Mouse (Mus musculus): Measurements from ENCODE around the gene Ugt1a10. TPM values are rescaled to one million over a fixed set of nuclear protein-coding genes. Genes with fewer than 3 reads are reported as not detected.
A peak's percentile ranks its signal among the peaks of the same experiment; 100 is the strongest.
"Not testable (repeated sequence)": the region's sequence is repeated elsewhere in the genome, so short reads cannot be mapped to it uniquely, and the experiment has no call there.

Ugt1a10 gene
- polyA plus RNA-seq, 1 experiment, result not detected

DNA sequence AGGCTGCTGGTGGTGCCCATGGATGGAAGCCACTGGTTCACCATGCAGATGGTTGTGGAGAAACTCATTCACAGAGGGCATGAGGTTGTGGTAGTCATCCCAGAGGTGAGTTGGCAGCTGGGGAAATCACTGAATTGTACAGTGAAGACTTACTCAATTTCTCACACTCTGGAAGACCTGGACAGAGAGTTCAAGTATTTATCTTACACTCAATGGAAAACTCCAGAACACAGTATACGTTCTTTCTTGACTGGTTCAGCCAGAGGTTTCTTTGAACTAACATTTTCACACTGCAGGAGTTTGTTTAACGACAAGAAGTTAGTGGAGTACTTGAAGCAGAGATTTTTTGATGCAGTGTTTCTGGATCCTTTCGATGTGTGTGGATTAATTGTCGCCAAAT is 15.7 kb downstream of the Ugt1a10 start:
- no peak overlapping the region for H3K27ac ChIP-seq (replicated peaks; ENCODE audit: low read depth, low read length)
- no peak overlapping the region for H3K4me3 ChIP-seq (ENCODE audit: insufficient read depth, low read depth, low read length)
- peaks cover 2% of the 10 kb centered on the region; the same call in 1 of the 2 replicates for H3K4me1 ChIP-seq (ENCODE audit: control insufficient read depth, insufficient read depth, insufficient read length, low read length)

DNA sequence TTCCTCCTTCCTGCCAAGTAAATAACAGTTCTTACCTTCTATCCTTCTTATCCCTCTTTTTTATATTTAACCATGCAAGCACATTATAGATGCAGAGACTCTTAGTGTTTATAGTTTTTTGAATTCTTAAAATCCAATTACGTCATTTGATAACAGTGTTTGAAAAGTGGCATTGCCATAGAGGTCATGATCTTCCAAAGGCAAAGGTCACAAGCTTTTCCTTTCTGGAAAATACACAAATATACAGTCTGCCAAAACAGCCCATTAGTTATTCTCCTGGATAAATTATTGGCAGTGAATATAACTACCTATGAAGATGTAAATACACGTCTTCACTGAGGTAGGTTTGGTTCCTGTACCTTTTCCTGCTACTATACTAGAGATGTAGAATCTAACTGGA is 19.3 kb downstream of the Ugt1a10 start:
- no peak overlapping the region for H3K4me3 ChIP-seq (ENCODE audit: insufficient read depth, low read depth, low read length)
- peaks cover 2% of the 10 kb centered on the region; the same call in 1 of the 2 replicates for H3K4me1 ChIP-seq (ENCODE audit: control insufficient read depth, insufficient read depth, insufficient read length, low read length)

DNA sequence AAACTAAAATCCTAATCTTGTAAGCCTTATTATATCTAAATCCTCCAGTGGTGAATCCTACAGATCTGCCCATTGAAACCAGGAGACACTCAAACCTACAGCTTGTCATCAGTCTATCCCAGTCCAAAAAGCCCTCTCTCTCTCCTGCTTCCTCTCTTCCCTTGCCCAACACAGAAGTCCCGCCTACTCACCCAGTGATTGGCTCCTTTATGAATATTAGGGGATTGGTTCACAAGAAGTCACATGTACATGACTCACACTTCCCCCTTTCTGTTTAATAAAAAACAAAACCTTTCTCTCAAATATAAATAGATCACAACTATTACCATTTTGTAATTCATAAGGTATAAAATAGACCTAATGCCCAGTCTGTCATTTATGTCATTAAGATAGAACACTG is 21.9 kb downstream of the Ugt1a10 start:
- no peaks in the 10 kb centered on the region for H3K4me1 ChIP-seq (ENCODE audit: control insufficient read depth, insufficient read depth, insufficient read length, low read length)

More for the DNA sequence above, 19.3 kb downstream of the Ugt1a10 start:
- H3K27ac ChIP-seq (replicated peaks; ENCODE audit: low read depth, low read length), result no peak overlapping the region

DNA sequence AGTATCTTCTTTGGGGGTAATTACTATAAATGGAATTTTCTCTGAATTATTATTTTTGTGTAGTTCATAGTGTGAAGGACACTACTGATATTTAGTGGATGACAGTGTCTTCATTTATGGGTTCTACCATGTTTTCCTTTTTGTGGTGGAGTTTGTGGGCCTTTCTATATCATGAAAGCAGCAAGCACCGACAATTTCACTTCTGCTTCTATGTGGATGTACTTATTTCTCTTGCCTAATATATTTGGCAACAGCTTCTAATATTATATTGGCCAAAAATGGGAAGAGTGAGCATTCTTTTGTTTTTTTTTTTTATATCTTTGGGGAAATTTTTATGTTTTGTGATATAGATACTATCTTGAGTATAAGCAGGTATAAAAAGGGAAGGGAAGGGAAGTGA is 26.5 kb downstream of the Ugt1a10 start:
- Histone ChIP-seq H3K4me3 (ENCODE audit: insufficient read depth, low read depth, low read length) (no peak overlapping the region), H3K27ac (replicated peaks; ENCODE audit: low read depth, low read length) (no peak overlapping the region), H3K4me1 (ENCODE audit: control insufficient read depth, insufficient read depth, insufficient read length, low read length) (no peaks in the 10 kb centered on the region)

More for the DNA sequence above, 21.9 kb downstream of the Ugt1a10 start:
- H3K27ac ChIP-seq (replicated peaks; ENCODE audit: low read depth, low read length), result no peak overlapping the region
- no peak overlapping the region for H3K4me3 ChIP-seq (ENCODE audit: insufficient read depth, low read depth, low read length)

DNA sequence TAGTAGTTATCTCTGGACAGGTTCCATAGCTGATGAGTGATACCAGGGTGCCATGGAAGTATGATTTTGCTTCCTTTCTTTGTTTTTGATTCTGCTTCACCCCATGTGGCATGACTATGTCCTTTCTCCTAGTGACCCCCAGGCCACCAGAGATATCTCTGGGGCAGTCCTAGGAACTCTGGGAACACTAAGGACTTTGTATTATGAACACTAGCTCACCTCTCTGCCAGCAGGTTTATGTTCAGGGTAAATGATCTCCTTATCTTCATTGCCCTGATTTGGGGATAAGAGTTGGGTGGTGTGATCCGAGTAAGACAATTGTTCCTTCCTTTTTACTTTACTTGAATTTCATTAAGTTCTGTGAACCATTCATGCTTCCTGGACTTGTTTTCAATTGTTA is 30.9 kb downstream of the Ugt1a10 start:
- H3K27ac ChIP-seq (replicated peaks; ENCODE audit: low read depth, low read length), result no peak overlapping the region

DNA sequence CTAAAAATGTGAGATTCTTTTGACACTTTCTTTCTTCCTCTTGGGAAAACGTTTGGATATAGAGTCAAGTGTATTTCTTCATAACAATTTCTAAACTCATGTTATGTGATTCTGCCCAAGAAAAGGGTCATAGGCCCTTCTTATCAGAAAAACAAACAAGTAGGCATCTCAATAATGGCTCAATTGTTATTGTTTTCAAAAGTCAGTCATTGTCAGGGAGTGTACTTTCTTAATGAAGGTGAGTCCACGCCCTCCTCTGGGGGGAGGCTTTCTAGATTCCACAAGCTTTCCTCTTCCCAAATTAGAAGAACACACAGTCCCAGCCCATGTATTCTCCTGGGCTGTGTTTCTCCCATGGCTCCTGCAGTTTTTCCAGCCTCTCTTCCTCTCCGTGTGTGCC is 32.3 kb downstream of the Ugt1a10 start, which contains the start of gene Ugt1a8:
TSS of gene Ugt1a8 (plus strand) at position 301 of the 400 bp plus-strand sequence.
- Histone ChIP-seq H3K4me1 (ENCODE audit: control insufficient read depth, insufficient read depth, insufficient read length, low read length) (peaks cover 3% of the 10 kb centered on the region; the same call in 1 of the 2 replicates), H3K27ac (replicated peaks; ENCODE audit: low read depth, low read length) (peak within 1 kb of the TSS; percentile 33; the same call in 1 of the 2 replicates)

More for the DNA sequence above, 30.9 kb downstream of the Ugt1a10 start:
- peaks cover 3% of the 10 kb centered on the region; the same call in 1 of the 2 replicates for H3K4me1 ChIP-seq (ENCODE audit: control insufficient read depth, insufficient read depth, insufficient read length, low read length)
- H3K4me3 ChIP-seq (ENCODE audit: insufficient read depth, low read depth, low read length), result no peak overlapping the region

DNA sequence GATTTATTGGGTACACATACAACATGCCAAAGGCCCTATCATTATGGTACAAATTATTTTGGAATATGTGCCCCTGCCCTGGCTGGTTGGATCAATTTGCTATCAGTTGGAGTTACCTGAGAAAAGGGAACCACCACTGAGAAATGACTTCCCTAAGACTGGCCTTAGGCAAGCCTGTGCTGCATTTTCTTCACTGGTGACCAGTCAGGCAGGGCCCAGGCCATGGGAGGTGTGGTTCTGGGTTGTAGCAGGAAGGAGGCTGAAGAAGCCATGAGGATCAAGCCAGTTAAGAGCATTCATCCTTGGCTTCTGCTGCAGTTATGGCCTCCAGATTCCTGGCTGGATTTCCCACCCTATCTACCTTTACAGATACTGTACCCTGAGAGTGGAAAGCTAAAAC is 37.2 kb downstream of the Ugt1a10 start:
- H3K27ac ChIP-seq (replicated peaks; ENCODE audit: low read depth, low read length), result no peak overlapping the region
- H3K4me3 ChIP-seq (ENCODE audit: insufficient read depth, low read depth, low read length), result no peak overlapping the region
- H3K4me1 ChIP-seq (ENCODE audit: control insufficient read depth, insufficient read depth, insufficient read length, low read length), result peaks cover 4% of the 10 kb centered on the region; the same call in 1 of the 2 replicates

More for the DNA sequence above, 32.3 kb downstream of the Ugt1a10 start, which contains the start of gene Ugt1a8:
- H3K4me3 ChIP-seq (ENCODE audit: insufficient read depth, low read depth, low read length), result no peak within 1 kb of the TSS

DNA sequence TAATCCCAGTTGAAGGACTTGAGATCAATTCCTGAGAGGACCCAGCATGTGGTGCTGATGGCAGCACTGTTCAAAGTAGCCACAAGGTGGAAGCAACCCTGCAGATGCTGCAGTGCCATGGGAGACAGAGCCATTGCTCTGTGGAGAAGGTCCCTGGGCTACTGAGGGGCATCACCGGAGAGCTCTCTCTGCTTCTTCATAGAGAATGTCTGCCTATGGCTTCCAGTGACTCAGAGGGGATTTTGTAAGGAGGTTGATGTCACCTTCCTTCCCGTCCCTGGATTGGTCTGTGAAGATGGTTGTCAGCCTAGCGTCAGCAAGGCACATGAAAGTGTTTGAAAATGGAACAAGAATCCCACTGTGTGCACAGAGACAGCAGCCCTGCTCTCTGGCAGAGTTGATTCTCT is 39.1 kb downstream of the Ugt1a10 start:
- H3K27ac ChIP-seq (replicated peaks; ENCODE audit: low read depth, low read length), result 0 out of 2 replicates have a peak overlapping the region, but pooled peaks have one; percentile 5
- H3K4me3 ChIP-seq (ENCODE audit: insufficient read depth, low read depth, low read length); H3K4me1 ChIP-seq (ENCODE audit: control insufficient read depth, insufficient read depth, insufficient read length, low read length): not testable (repeated sequence)

DNA sequence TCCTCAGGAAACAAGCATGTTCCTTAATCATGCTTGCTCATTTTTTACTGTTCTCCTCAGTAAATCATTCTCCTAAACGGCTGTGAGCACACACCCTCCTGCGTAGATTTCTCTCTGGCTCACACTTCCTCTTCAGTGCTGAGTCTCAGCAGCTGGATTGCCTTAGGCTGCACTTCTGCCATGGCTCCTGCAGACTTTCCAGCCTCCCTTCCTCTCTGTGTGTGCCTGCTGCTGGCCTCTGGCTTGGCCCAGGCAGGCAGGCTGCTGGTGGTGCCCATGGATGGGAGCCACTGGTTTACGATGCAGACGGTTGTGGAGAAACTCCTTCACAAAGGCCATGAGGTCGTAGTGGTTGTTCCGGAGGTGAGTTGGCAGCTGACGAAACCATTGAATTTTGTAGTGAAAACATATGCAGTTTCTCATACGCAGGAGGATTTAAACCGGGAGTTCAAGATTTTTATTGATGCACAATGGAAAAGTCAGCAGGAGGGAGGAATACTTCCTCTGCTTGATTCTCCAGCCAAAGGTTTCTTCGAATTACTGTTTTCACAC is 39.8 kb downstream of the Ugt1a10 start, which contains the start of gene Ugt1a7c:
TSS of gene Ugt1a7c (plus strand) at position 122 of the 552 bp plus-strand sequence.
- Histone ChIP-seq H3K4me3 (ENCODE audit: insufficient read depth, low read depth, low read length) (peak within 1 kb of the TSS; percentile 26), H3K4me1 (ENCODE audit: control insufficient read depth, insufficient read depth, insufficient read length, low read length) (0 out of 2 replicates have a peak, but pooled peaks cover 2% of the 10 kb centered on the region), H3K27ac (replicated peaks; ENCODE audit: low read depth, low read length) (peak within 1 kb of the TSS; percentile 5; the same call in 1 of the 2 replicates)

DNA sequence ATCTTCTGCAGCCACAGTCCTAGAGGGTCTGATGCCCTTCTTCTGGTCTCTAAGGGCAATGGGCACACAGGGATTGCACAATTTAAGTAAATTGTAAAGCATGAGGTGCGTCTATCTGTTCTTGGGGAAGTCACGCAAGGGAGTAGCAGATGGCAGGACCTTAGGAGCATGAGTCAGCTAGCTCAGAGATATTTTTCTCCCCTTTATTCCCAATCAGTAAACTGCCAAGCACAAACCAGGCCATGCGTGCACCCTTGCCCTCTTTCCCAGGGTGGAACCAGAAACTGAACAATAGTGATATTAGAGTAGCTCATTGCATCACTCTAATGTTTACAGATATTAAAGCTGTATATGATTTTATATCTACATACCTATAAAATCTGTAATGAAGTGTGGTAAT is 43.4 kb downstream of the Ugt1a10 start:
- H3K4me1 ChIP-seq (ENCODE audit: control insufficient read depth, insufficient read depth, insufficient read length, low read length); H3K4me3 ChIP-seq (ENCODE audit: insufficient read depth, low read depth, low read length); H3K27ac ChIP-seq (replicated peaks; ENCODE audit: low read depth, low read length): not testable (repeated sequence)

DNA sequence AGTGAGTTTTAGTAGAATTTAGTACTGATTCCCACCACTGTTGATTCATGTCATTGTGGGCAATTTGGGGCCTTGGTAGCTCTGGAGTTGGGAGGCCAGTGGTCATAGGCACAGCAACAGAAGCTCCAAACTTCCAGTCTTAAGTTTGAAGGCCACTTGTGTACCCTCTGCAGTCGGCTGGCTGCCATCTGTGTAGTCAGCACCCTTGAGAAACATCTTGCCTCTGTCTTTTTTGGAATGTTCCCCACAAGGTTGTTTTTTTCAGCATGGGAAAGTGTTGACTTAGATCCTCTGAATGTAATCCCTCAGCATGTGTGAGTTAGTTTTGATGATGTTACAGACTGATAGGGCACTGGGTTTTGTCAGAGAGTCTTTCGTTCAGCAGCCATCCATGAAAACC is 44.5 kb downstream of the Ugt1a10 start:
- H3K4me1 ChIP-seq (ENCODE audit: control insufficient read depth, insufficient read depth, insufficient read length, low read length); H3K4me3 ChIP-seq (ENCODE audit: insufficient read depth, low read depth, low read length); H3K27ac ChIP-seq (replicated peaks; ENCODE audit: low read depth, low read length): not testable (repeated sequence)

DNA sequence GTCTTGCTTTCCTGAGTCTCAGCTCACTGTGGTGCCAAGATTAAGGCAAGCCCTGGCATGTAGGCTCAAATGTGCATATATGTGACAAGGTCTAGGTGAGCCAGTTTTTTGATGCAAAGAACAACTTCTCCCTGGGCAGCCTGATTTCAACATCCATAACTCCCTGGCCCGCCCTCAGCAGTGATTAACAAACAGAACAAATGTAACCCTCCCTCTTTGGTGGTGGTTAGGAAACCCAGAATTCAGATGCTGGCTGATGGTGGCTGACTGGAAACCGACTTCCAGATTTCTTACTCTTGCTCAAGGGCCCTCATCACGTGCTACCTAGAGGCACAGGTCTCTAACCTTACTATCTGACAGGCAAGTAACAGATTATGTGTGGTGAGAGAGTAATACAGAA is 47.8 kb downstream of the Ugt1a10 start, which contains the start of gene Ugt1a6b:
TSS of gene Ugt1a6b (plus strand) at position 234 of the 400 bp plus-strand sequence.
- H3K27ac ChIP-seq (replicated peaks; ENCODE audit: low read depth, low read length); H3K4me3 ChIP-seq (ENCODE audit: insufficient read depth, low read depth, low read length); H3K4me1 ChIP-seq (ENCODE audit: control insufficient read depth, insufficient read depth, insufficient read length, low read length): not testable (repeated sequence)

DNA sequence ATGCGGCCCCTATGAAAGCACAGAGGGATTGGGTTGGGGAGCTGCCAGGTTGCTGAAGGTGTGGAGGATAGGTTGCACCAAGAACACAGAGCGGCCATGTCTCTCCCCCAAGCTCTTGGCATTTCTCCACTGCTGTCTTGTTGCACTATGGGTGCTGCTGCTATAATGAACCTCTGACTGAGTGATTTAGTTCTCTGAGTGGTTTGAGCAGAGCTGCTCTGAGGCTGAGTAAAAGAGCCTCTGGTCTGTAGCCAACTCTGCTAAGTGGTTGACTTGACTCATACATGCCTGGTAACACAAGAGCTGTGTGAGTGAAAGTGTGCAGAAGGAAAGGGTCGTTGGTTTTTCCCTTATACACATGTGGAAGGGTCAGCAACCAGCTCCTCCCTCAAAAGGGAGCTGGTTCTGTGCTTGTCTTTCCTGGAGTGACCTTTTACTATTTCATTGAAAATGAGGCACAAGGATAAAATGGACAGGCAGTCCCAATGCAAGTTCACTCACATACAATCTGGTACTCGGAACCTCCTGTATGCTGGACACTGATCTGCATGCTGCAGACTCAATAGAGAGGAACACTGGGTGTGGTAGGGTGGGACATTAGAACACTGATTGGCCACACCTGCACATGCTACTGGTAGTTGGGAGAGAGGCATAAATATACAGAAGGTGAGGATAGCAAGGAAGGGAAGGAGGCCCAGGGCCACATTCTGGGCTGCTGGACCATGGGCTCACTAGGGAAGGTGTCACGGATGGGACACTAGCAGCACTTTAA is 48.7 kb downstream of the Ugt1a10 start:
- H3K4me3 ChIP-seq (ENCODE audit: insufficient read depth, low read depth, low read length); H3K27ac ChIP-seq (replicated peaks; ENCODE audit: low read depth, low read length); H3K4me1 ChIP-seq (ENCODE audit: control insufficient read depth, insufficient read depth, insufficient read length, low read length): not testable (repeated sequence)

DNA sequence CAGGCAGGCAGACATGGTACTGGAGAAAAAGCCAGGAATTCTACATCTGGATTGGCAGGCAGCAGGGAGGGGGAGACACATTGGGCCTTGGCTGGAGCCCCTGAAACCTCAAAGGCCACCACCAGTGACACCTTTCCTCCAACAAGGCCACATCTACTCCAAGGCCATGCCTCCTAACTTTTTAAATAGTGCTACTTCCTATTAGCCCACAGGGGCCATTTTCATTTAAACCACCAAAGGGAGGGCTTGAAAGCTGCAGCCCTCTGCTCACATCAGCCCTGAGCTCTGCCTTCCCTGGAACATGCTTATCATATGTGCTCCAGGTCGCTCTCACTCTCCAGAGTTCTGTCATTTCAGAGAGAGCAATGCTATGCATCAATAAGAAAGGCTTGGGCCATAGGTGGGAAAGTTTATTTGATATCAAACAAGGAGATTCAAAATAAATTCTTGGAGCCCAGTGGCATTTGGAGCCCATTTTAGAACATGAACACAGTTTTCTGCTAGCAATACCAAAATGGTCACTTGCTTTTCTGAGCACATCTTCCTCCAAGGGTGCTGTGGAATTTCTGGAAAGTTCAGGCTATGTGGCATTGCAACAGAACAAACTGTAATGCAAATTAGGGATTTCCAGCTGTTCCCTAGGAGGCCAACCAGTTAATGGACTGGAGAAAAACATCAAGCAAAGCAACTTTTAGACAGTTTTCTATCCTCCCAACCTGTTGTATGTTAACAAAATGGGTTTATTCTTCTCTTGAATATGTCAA is 49.7 kb downstream of the Ugt1a10 start:
- Histone ChIP-seq H3K4me3 (ENCODE audit: insufficient read depth, low read depth, low read length) (no peak overlapping the region), H3K4me1 (ENCODE audit: control insufficient read depth, insufficient read depth, insufficient read length, low read length) (0 out of 2 replicates have a peak, but pooled peaks cover 3% of the 10 kb centered on the region), H3K27ac (replicated peaks; ENCODE audit: low read depth, low read length) (no peak overlapping the region; the same call in 1 of the 2 replicates)

DNA sequence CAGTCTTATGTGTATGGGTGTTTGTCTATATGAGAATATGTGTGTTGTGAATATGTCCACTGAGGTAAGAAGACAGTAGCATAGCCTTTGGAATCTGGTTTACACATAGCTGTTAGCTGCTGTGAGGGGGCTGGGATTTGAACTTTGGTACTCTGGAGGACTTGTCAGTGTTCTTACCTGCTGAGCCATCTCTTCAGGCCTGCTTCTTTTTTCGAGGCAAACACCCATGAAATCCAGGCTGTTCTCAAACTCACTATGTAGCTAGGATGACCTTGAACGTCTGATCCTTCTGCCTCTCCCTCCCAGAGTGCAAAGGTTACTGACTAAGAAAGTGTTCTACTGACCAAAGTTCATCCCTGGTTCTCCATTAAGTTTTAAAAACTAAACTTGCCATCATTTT is 50.5 kb downstream of the Ugt1a10 start:
- H3K27ac ChIP-seq (replicated peaks; ENCODE audit: low read depth, low read length), result peak overlapping the region; percentile 84; the same call in 1 of the 2 replicates

More for the DNA sequence above, 50.5 kb downstream of the Ugt1a10 start:
- Histone ChIP-seq H3K4me3 (ENCODE audit: insufficient read depth, low read depth, low read length) (no peak overlapping the region), H3K4me1 (ENCODE audit: control insufficient read depth, insufficient read depth, insufficient read length, low read length) (0 out of 2 replicates have a peak, but pooled peaks cover 3% of the 10 kb centered on the region)
